Comparison of ENCODE assay signal across 11 mouse cellular contexts in the genomic region with DNA sequence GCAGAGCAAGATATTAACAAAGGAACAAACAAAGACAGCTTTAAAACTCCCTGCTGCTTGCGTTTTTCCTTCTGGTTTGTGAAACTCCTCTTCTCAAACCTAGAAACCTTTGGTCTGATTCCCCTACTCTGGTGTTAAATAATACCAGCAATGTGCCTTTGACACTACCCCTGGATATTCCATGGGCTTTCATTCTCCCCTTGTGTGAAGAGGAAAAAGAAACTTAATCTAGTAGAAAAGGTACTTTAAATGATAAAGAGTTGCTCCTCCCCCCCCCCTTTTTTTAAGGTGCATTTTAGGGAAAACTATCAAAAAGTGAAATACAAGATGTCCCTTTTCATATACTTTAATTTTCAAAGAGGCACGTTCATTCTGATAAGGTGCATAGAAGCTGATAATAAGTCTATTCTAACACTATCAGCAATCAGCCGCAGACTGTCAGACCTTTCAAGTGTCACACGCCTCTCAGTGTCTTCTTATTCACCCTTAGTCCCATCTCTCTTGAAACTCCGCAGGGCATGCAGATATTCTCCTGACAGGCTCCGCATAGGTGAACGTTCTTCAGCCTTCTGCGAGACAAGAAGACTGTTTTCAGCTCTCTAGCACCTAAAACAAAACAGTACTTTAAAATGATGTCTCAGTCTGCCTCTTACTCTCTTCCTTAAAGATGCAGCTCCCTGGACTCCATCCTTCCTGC.
DNase-seq lines count a peak whose midpoint lies in the region; ATAC-seq and TF ChIP-seq lines count a peak whose summit lies in the region.
"Had no signal": no experiment of that assay in that cellular context is flagged by ENCODE, and none has a peak within 500 bp of the region (broad histone marks: within the 10 kb centered on the region; RNA-seq: fewer than 3 reads in every experiment).

No protein-coding gene starts in this region.

- no peak for DNase-seq in spleen, adult 12 weeks (ENCODE audit: low spot score)
- DNase-seq in heart, postnatal 10 days, result no peak
- DNase-seq: kidney, adult 18-20 months had no signal

- H3K9me3 ChIP-seq in intestine, postnatal 0 days (ENCODE audit: control insufficient read depth), result no peaks in the 10 kb centered on the region
- H3K9me3 ChIP-seq in intestine, embryonic 16.5 days (ENCODE audit: control insufficient read depth, low read length), result no peaks in the 10 kb centered on the region
- no peaks in the 10 kb centered on the region for H3K9me3 ChIP-seq in forebrain, embryonic 12.5 days
- no peaks in the 10 kb centered on the region for H3K9me3 ChIP-seq in hindbrain, embryonic 15.5 days
- H3K9me3 ChIP-seq in neural tube, embryonic 15.5 days (replicated peaks), result no peaks in the 10 kb centered on the region
- H3K9me3 ChIP-seq: embryonic facial prominence, embryonic 12.5 days had no signal

- intact Hi-C loops in heart, postnatal 10 days (cut with DNase I), result no loop called here

- H3K27me3 ChIP-seq in intestine, postnatal 0 days (replicated peaks; ENCODE audit: control insufficient read depth, insufficient read depth, low read length), result no peaks in the 10 kb centered on the region
- no peaks in the 10 kb centered on the region for H3K27me3 ChIP-seq in intestine, embryonic 16.5 days (replicated peaks; ENCODE audit: control insufficient read depth, insufficient read depth, low read length)
- H3K27me3 ChIP-seq in forebrain, embryonic 12.5 days, result no peaks in the 10 kb centered on the region
- no peaks in the 10 kb centered on the region for H3K27me3 ChIP-seq in hindbrain, embryonic 15.5 days
- H3K27me3 ChIP-seq in neural tube, embryonic 15.5 days (replicated peaks), result no peaks in the 10 kb centered on the region
- H3K27me3 ChIP-seq: embryonic facial prominence, embryonic 12.5 days had no signal

- no peaks in the 10 kb centered on the region for H3K4me1 ChIP-seq in intestine, postnatal 0 days (replicated peaks; ENCODE audit: control insufficient read depth, insufficient read depth, low read length)
- no peaks in the 10 kb centered on the region for H3K4me1 ChIP-seq in intestine, embryonic 16.5 days (ENCODE audit: control insufficient read depth, insufficient read depth, low read length)
- peaks cover 20% of the 10 kb centered on the region for H3K4me1 ChIP-seq in forebrain, embryonic 12.5 days
- peaks cover 16% of the 10 kb centered on the region for H3K4me1 ChIP-seq in hindbrain, embryonic 15.5 days (replicated peaks)
- peaks cover 12% of the 10 kb centered on the region for H3K4me1 ChIP-seq in neural tube, embryonic 15.5 days

- H3K4me2 ChIP-seq in intestine, postnatal 0 days (replicated peaks; ENCODE audit: low read depth), result 0 out of 2 replicates have a peak overlapping the region, but pooled peaks have one; percentile 1
- H3K4me2 ChIP-seq in intestine, embryonic 16.5 days (ENCODE audit: low read depth, low read length), result no peak overlapping the region
- no peak overlapping the region for H3K4me2 ChIP-seq in forebrain, embryonic 12.5 days
- H3K4me2 ChIP-seq in hindbrain, embryonic 15.5 days, result peak overlapping the region; percentile 31
- peak overlapping the region; percentile 30 for H3K4me2 ChIP-seq in neural tube, embryonic 15.5 days
- H3K4me2 ChIP-seq: embryonic facial prominence, embryonic 12.5 days; liver, embryonic 11.5 days had no signal

- no peak overlapping the region for H3K27ac ChIP-seq in intestine, postnatal 0 days (ENCODE audit: low read depth, low read length)
- no peak overlapping the region for H3K27ac ChIP-seq in intestine, embryonic 16.5 days (ENCODE audit: low read length)
- H3K27ac ChIP-seq in forebrain, embryonic 12.5 days, result no peak overlapping the region
- peak overlapping the region; percentile 69 for H3K27ac ChIP-seq in hindbrain, embryonic 15.5 days (replicated peaks)
- peak overlapping the region; percentile 75 for H3K27ac ChIP-seq in neural tube, embryonic 15.5 days (replicated peaks)
- H3K27ac ChIP-seq: embryonic facial prominence, embryonic 12.5 days; macrophage had no signal

- H3K36me3 ChIP-seq in intestine, postnatal 0 days (ENCODE audit: control insufficient read depth, insufficient read depth), result no peaks in the 10 kb centered on the region
- H3K36me3 ChIP-seq in intestine, embryonic 16.5 days (ENCODE audit: control insufficient read depth, insufficient read depth, low read length), result no peaks in the 10 kb centered on the region
- H3K36me3 ChIP-seq in forebrain, embryonic 12.5 days (replicated peaks), result no peaks in the 10 kb centered on the region
- H3K36me3 ChIP-seq in hindbrain, embryonic 15.5 days, result no peaks in the 10 kb centered on the region
- H3K36me3 ChIP-seq in neural tube, embryonic 15.5 days, result no peaks in the 10 kb centered on the region
- H3K36me3 ChIP-seq: embryonic facial prominence, embryonic 12.5 days had no signal

- no peak for TF ChIP-seq CTCF in intestine, postnatal 0 days (IDR thresholded peaks at IDR 0.05; ENCODE audit: low read depth)

- WGBS in intestine, postnatal 0 days, result 41% methylated on average over 8 of the region's 8 CpGs
- 44% methylated on average over 8 of the region's 8 CpGs for WGBS in intestine, embryonic 16.5 days
- 20% methylated on average over 8 of the region's 8 CpGs for WGBS in forebrain, embryonic 12.5 days
- WGBS in hindbrain, embryonic 15.5 days, result 31% methylated on average over 8 of the region's 8 CpGs
- 41% methylated on average over 8 of the region's 8 CpGs for WGBS in neural tube, embryonic 15.5 days

- ATAC-seq in intestine, postnatal 0 days, result no peak
- no peak for ATAC-seq in intestine, embryonic 16.5 days
- ATAC-seq in forebrain, embryonic 12.5 days (ENCODE audit: low FRiP score), result 0 out of 2 replicates have a peak, but pooled peaks have one; percentile 21
- ATAC-seq in hindbrain, embryonic 15.5 days (ENCODE audit: low FRiP score, low read depth), result peak; percentile 40
- ATAC-seq in neural tube, embryonic 15.5 days (ENCODE audit: low FRiP score), result peak; percentile 21; the same call in 1 of the 2 replicates

- H3K9ac ChIP-seq in intestine, postnatal 0 days (ENCODE audit: low read depth, low read length), result no peak overlapping the region
- H3K9ac ChIP-seq in intestine, embryonic 16.5 days (ENCODE audit: low read depth, low read length), result no peak overlapping the region
- no peak overlapping the region; the same call in 1 of the 2 replicates for H3K9ac ChIP-seq in forebrain, embryonic 12.5 days
- H3K9ac ChIP-seq in hindbrain, embryonic 15.5 days, result no peak overlapping the region
- H3K9ac ChIP-seq in neural tube, embryonic 15.5 days (replicated peaks), result no peak overlapping the region
- H3K9ac ChIP-seq: embryonic facial prominence, embryonic 12.5 days had no signal

- no peak overlapping the region for H3K4me3 ChIP-seq in intestine, postnatal 0 days (ENCODE audit: low read depth, low read length)
- no peak overlapping the region for H3K4me3 ChIP-seq in intestine, embryonic 16.5 days (ENCODE audit: low read length)
- H3K4me3 ChIP-seq in forebrain, embryonic 12.5 days (replicated peaks), result no peak overlapping the region
- H3K4me3 ChIP-seq in hindbrain, embryonic 15.5 days, result no peak overlapping the region
- H3K4me3 ChIP-seq in neural tube, embryonic 15.5 days (replicated peaks), result no peak overlapping the region
- H3K4me3 ChIP-seq: embryonic facial prominence, embryonic 12.5 days had no signal

Comparison
In these comparisons a context has a peak if more than half of its experiments do, and no peak if none do; other contexts are left out.
1. H3K4me2 ChIP-seq: peak in intestine, postnatal 0 days (single experiment), hindbrain, embryonic 15.5 days (single experiment) and neural tube, embryonic 15.5 days (single experiment); none in intestine, embryonic 16.5 days (single experiment) and forebrain, embryonic 12.5 days (single experiment).
2. ATAC-seq: peak in forebrain, embryonic 12.5 days (single experiment), hindbrain, embryonic 15.5 days (single experiment) and neural tube, embryonic 15.5 days (single experiment); none in intestine, postnatal 0 days (single experiment) and intestine, embryonic 16.5 days (single experiment).
3. H3K27ac ChIP-seq: peak in hindbrain, embryonic 15.5 days (single experiment) and neural tube, embryonic 15.5 days (single experiment); none in intestine, postnatal 0 days (single experiment), intestine, embryonic 16.5 days (single experiment) and forebrain, embryonic 12.5 days (single experiment).